Mouse (Mus musculus) midbrain, embryonic 16.5 days (tissue): ENCODE measurements around the gene Pla2g4f. TPM values are rescaled to one million over a fixed set of nuclear protein-coding genes. Genes with fewer than 3 reads are reported as not detected.

ENCODE experiments used
- ATAC-seq: fragments of 200-750 bp; cut with Nextera tagmentation; 2 replicates; pipeline ENCODE4 v1.8.0; 2017; ENCODE audit warnings: moderate TSS enrichment
- H3K27ac ChIP-seq: fragments of 300-500 bp; sonication (generic); 2 replicates; pipeline ENCODE4 v1.5.1; 2014; ENCODE audit warnings: mild to moderate bottlenecking, low read length, mixed read lengths
- H3K27me3 ChIP-seq: fragments of 300-500 bp; sonication (generic); 2 replicates; pipeline ENCODE4 v1.6.1; 2014; ENCODE audit warnings: low read depth, low read length, mixed read lengths; ENCODE audit not compliant: control insufficient read depth, insufficient read depth
- H3K36me3 ChIP-seq: fragments of 300-500 bp; sonication (generic); 2 replicates; pipeline ENCODE4 v1.6.1; 2014; ENCODE audit warnings: mild to moderate bottlenecking, low read length, moderate library complexity, mixed read lengths; ENCODE audit not compliant: control insufficient read depth, insufficient read depth
- H3K4me1 ChIP-seq: fragments of 300-500 bp; sonication (generic); 2 replicates; pipeline ENCODE4 v1.6.1; 2014; ENCODE audit warnings: mild to moderate bottlenecking, low read length, mixed read lengths; ENCODE audit not compliant: control insufficient read depth, insufficient read depth
- H3K4me2 ChIP-seq: fragments of 300-500 bp; sonication (generic); 2 replicates; pipeline ENCODE4 v1.6.1; 2014; ENCODE audit warnings: mild to moderate bottlenecking, low read length, mixed read lengths
- H3K4me3 ChIP-seq: fragments of 300-500 bp; sonication (generic); 2 replicates; pipeline ENCODE4 v1.5.1; 2014; ENCODE audit warnings: low read depth, mild to moderate bottlenecking, low read length, moderate library complexity, mixed read lengths
- H3K9ac ChIP-seq: fragments of 300-500 bp; sonication (generic); 2 replicates; pipeline ENCODE4 v1.6.1; 2014; ENCODE audit warnings: low read depth, low read length, mixed read lengths
- H3K9me3 ChIP-seq: fragments of 300-500 bp; sonication (generic); replicated peaks from 2 replicates; pipeline ENCODE4 v1.6.1; 2014; ENCODE audit warnings: mild to moderate bottlenecking, low read length, mixed read lengths; ENCODE audit not compliant: control insufficient read depth, poor library complexity, severe bottlenecking
- WGBS: fragments of 180-500 bp; shearing (Covaris S2); extraction: QIAGEN DNeasy Blood & Tissue Kit; methylation state at CpG from one replicate; pipeline ENCODE4 v1.1.7; 2014; 5-methylcytosine and 5-hydroxymethylcytosine counted together
- polyA plus RNA-seq: library from polyadenylated mRNA; unstranded; fragments of >200 nt; fragmentation: Nextera tagmentation; extraction: Ambion mirVana; gene quantifications from 2 replicates; pipeline ENCODE4 v1.2.1, GENCODE M21; 2015

Pla2g4f gene
- polyA plus RNA-seq, 1 experiment from 2014 or later: not detected

DNA sequence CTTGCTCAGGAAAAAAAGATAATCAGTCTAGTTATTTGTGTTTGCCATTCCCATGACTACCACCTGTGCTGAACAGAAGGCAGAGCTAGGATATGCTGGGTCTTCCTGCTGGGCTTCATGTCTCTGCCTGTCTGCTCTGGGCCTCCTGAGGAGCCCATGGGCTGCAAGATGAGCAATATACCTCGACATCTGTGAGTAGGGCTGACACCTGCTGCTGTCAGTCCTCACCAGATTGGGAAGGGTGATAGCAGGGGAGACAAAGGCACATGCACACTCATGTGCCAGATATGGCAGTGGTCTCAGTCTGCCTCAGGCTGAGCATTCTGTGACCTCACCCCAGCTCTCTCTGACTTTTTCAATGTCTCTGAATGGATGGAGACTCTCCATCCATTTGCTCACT lies 51.1 kb downstream of the Pla2g4f start:
- Histone ChIP-seq H3K4me1 (no peaks in the 10 kb centered on the region; the same call in 1 of the 2 replicates), H3K9ac (no peak overlapping the region), H3K4me2 (no peak overlapping the region), H3K9me3 (no peaks in the 10 kb centered on the region), H3K36me3 (no peaks in the 10 kb centered on the region), H3K4me3 (no peak overlapping the region), H3K27ac (no peak overlapping the region), H3K27me3 (no peaks in the 10 kb centered on the region)
- ATAC-seq: no peak
- 25% methylated on average over 1 of the region's 1 CpGs for WGBS

DNA sequence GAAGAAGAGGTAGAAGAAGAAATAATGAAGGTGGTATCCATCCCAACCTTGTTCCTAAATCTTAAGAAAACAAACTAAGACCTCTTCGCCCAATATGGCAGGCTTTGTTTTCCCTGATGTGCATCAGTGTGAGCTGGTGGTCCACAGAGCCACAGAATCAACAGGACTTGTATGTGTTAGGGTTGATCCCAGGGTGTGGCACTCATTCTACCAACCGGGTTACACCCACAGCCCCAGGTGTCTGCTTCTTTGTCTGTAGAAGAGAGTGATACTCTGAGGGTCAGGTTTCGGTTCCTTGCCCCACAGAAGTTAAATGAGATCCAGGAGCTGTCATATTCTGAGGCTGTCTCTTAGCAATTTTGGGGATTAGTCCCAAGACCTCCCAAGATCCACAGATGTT lies 52.6 kb downstream of the Pla2g4f start:
- H3K9me3 ChIP-seq: no peaks in the 10 kb centered on the region
- H3K9ac ChIP-seq: no peak overlapping the region
- no peak overlapping the region for H3K27ac ChIP-seq
- H3K4me1 ChIP-seq: no peaks in the 10 kb centered on the region; the same call in 1 of the 2 replicates
- ATAC-seq: no peak
- no peak overlapping the region for H3K4me2 ChIP-seq
- H3K36me3 ChIP-seq: no peaks in the 10 kb centered on the region
- no peak overlapping the region for H3K4me3 ChIP-seq
- WGBS: 79% methylated on average over 3 of the region's 3 CpGs
- no peaks in the 10 kb centered on the region for H3K27me3 ChIP-seq

DNA sequence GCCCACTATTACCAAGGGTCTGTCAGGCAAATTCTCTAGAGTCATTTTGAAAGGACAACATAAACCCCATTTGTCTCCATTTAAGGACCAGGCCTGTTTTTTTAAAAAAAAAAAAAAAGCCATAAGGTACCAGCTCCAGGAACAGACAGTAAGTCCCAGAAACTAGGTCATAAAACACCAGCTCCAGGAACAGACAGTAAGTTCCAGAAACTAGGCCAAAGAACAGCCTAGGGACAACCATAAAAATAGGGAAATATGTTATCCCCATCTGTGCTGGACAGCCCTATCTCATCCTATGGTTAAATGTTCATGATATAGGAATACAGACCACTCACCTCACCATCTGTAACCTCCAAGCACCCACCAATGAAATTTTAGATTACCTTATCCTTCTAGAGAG lies 57.7 kb downstream of the Pla2g4f start:
- H3K9me3 ChIP-seq: no peaks in the 10 kb centered on the region
- H3K9ac ChIP-seq: no peak overlapping the region
- H3K4me1 ChIP-seq: no peaks in the 10 kb centered on the region
- no peaks in the 10 kb centered on the region for H3K36me3 ChIP-seq
- H3K4me3 ChIP-seq: no peak overlapping the region
- H3K27ac ChIP-seq: no peak overlapping the region
- no peak overlapping the region for H3K4me2 ChIP-seq
- ATAC-seq: no peak
- no peaks in the 10 kb centered on the region for H3K27me3 ChIP-seq

DNA sequence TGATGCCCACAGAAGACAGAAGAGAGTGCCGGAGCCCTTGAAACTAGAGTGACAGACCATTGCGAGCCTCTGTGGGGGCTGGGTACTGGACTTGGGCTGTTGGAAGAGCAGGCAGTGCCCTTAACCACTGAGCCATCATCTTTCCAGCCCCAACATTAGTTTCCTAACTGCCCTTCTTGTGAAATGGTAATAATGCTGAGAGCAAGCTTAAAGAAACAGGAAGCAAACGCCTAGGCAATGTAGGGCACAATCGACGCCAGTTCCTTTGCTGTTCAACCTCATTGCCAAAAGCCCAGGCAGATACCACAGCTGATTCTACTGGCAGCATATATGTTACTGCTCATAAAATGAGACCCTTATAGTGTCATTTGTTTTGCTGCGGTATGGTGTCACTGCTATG lies 61.3 kb downstream of the Pla2g4f start:
- Histone ChIP-seq H3K36me3 (no peaks in the 10 kb centered on the region), H3K4me2 (no peak overlapping the region), H3K4me3 (no peak overlapping the region), H3K27ac (no peak overlapping the region), H3K4me1 (no peaks in the 10 kb centered on the region), H3K27me3 (no peaks in the 10 kb centered on the region), H3K9me3 (no peaks in the 10 kb centered on the region), H3K9ac (no peak overlapping the region)
- no peak for ATAC-seq
- WGBS: 94% methylated on average over 6 of the region's 6 CpGs

Other genes starting within 250 kb of the Pla2g4f start
- 11.5 and 12.0 TPM in 2 replicates for gene Ehd4, start 159.6 kb downstream of the Pla2g4f start, polyA plus RNA-seq
- gene Pla2g4e, start 68.8 kb downstream of the Pla2g4f start, polyA plus RNA-seq: 5.7 and 6.7 TPM in 2 replicates
- gene Pla2g4d, start 25.0 kb downstream of the Pla2g4f start, polyA plus RNA-seq: 0.08 TPM in 1 of 2 replicates, not detected in the other
- 48.9 and 49.2 TPM in 2 replicates for gene Vps39, start 39.0 kb upstream of the Pla2g4f start, polyA plus RNA-seq
- gene Ganc, start 89.7 kb upstream of the Pla2g4f start, polyA plus RNA-seq: 8.6 and 9.8 TPM in 2 replicates
- 5.6 and 6.8 TPM in 2 replicates for gene Tmem87a, start 89.9 kb upstream of the Pla2g4f start, polyA plus RNA-seq
- 0.53 and 1.1 TPM in 2 replicates for gene Capn3, start 141.9 kb upstream of the Pla2g4f start, polyA plus RNA-seq
- gene Zfp106, start 249.7 kb upstream of the Pla2g4f start, polyA plus RNA-seq: 33.6 and 33.7 TPM in 2 replicates